Mouse (Mus musculus): Measurements from ENCODE around the gene Fhit. TPM values are rescaled to one million over a fixed set of nuclear protein-coding genes. Genes with fewer than 3 reads are reported as not detected.

Fhit gene
- polyA plus RNA-seq, 1 experiment from 2014 or later = 7.1 TPM

DNA sequence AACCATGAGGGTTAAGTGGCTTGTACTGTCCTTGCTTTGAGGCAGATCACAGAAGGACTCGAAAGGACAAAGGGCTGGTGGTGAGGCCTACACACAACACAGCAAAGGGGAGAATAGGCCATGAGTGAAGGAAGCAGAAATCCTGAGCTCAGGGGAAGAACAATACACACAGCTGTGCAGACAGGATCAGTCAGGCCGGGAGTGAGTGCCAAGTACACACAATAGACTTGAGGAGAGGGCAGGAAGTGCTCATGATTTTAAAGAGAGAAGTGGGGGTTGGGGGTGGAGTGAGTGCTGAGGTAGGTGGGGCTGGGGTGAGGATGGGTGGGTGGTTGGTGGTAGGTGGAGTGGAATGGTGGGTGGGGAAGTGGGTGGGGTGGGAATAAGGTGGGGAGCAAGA lies 635.0 kb downstream of the Fhit start:
- 0 out of 2 replicates have a peak, but pooled peaks have one; percentile 66 for ATAC-seq (ENCODE audit: insufficient read depth, low FRiP score)
- 33% methylated on average over 2 of the region's 2 CpGs for WGBS
- no peaks in the 10 kb centered on the region for H3K4me1 ChIP-seq (ENCODE audit: control insufficient read depth, insufficient read depth, low read length)

DNA sequence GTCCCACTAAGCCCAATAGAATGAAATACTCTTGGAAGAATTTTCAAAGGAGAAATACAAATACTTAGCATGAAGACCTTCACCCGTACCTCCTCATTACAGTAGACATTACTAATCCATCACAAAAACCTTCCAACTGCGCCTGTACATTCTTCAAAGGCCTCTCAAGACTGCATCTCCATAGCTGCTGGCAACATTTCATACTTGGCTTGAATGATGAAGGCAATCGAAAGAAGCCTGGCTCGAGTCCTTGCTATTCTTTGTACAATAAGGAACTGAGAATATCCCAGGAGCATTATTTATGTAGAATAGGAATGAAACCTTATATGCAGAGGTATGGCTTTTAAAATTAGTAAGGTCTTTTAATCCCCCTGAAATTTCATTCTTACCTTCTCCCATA lies 636.0 kb downstream of the Fhit start:
- no peak for ATAC-seq (ENCODE audit: insufficient read depth, low FRiP score)
- Histone ChIP-seq H3K36me3 (ENCODE audit: control insufficient read depth, insufficient read depth, low read length) (no peaks in the 10 kb centered on the region), H3K27me3 (ENCODE audit: control insufficient read depth, insufficient read depth, low read length) (no peaks in the 10 kb centered on the region), H3K27ac (ENCODE audit: low read length) (no peak overlapping the region), H3K4me3 (replicated peaks; ENCODE audit: low read length) (no peak overlapping the region), H3K4me1 (ENCODE audit: control insufficient read depth, insufficient read depth, low read length) (no peaks in the 10 kb centered on the region), H3K9me3 (replicated peaks; ENCODE audit: control insufficient read depth, low read length) (no peaks in the 10 kb centered on the region), H3K4me2 (ENCODE audit: low read depth, low read length) (no peak overlapping the region), H3K9ac (ENCODE audit: low read length) (no peak overlapping the region)
- WGBS = 74% methylated on average over 4 of the region's 4 CpGs

More for the DNA sequence above, 635.0 kb downstream of the Fhit start:
- Histone ChIP-seq H3K9me3 (replicated peaks; ENCODE audit: control insufficient read depth, low read length) (no peaks in the 10 kb centered on the region), H3K36me3 (ENCODE audit: control insufficient read depth, insufficient read depth, low read length) (no peaks in the 10 kb centered on the region), H3K27me3 (ENCODE audit: control insufficient read depth, insufficient read depth, low read length) (no peaks in the 10 kb centered on the region), H3K9ac (ENCODE audit: low read length) (no peak overlapping the region), H3K4me3 (replicated peaks; ENCODE audit: low read length) (no peak overlapping the region), H3K27ac (ENCODE audit: low read length) (peak overlapping the region; percentile 42; the same call in 1 of the 2 replicates), H3K4me2 (ENCODE audit: low read depth, low read length) (no peak overlapping the region)

DNA sequence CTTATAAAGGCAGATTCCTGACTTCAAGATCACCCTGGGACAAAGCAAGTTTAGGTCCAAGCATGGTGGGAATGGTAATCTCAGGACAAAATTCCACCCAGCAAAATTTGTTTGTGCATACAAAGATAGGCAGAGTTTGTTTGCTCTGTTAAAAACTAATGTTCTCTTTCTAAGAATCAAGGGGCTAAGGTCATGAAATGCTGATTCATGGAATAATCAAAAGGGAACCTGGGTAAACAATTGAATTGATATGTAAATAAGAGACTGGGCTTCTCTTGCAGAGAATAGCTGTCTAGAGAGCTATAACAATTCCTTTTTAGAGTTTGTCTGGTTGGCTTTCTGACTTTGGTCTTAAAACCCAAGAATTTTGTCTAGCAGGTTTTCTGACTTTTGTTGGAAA lies 647.8 kb downstream of the Fhit start:
- H3K4me3 ChIP-seq (replicated peaks; ENCODE audit: low read length) = no peak overlapping the region
- no peaks in the 10 kb centered on the region for H3K27me3 ChIP-seq (ENCODE audit: control insufficient read depth, insufficient read depth, low read length)
- H3K9ac ChIP-seq (ENCODE audit: low read length) = no peak overlapping the region
- no peak overlapping the region for H3K4me2 ChIP-seq (ENCODE audit: low read depth, low read length)
- H3K27ac ChIP-seq (ENCODE audit: low read length) = no peak overlapping the region
- no peaks in the 10 kb centered on the region for H3K9me3 ChIP-seq (replicated peaks; ENCODE audit: control insufficient read depth, low read length)
- no peaks in the 10 kb centered on the region for H3K4me1 ChIP-seq (ENCODE audit: control insufficient read depth, insufficient read depth, low read length)
- no peaks in the 10 kb centered on the region for H3K36me3 ChIP-seq (ENCODE audit: control insufficient read depth, insufficient read depth, low read length)
- ATAC-seq (ENCODE audit: insufficient read depth, low FRiP score) = no peak

DNA sequence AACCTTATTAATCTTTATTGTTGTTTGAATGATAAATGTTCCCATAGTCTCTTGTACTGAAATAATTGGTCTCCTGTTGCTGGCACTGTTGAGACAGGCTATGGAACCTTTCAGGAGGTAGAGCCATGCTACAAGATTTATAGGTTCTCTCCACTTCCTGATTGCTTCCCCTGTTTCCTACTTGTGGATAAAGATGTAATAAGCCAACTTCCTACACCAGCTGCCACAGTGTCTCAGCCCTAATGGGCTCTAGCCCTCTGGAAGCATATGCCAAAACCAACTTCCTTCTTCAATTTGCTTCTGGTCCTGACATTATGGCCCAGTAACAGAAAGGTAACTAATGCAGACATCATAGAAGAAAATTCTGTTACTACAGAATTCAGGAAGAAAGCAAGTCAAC lies 652.6 kb downstream of the Fhit start:
- Histone ChIP-seq H3K4me1 (ENCODE audit: control insufficient read depth, insufficient read depth, low read length) (no peaks in the 10 kb centered on the region), H3K27ac (ENCODE audit: low read length) (no peak overlapping the region), H3K9ac (ENCODE audit: low read length) (no peak overlapping the region), H3K4me2 (ENCODE audit: low read depth, low read length) (no peak overlapping the region), H3K27me3 (ENCODE audit: control insufficient read depth, insufficient read depth, low read length) (no peaks in the 10 kb centered on the region), H3K36me3 (ENCODE audit: control insufficient read depth, insufficient read depth, low read length) (no peaks in the 10 kb centered on the region), H3K9me3 (replicated peaks; ENCODE audit: control insufficient read depth, low read length) (no peaks in the 10 kb centered on the region), H3K4me3 (replicated peaks; ENCODE audit: low read length) (no peak overlapping the region)
- ATAC-seq (ENCODE audit: insufficient read depth, low FRiP score) = no peak

DNA sequence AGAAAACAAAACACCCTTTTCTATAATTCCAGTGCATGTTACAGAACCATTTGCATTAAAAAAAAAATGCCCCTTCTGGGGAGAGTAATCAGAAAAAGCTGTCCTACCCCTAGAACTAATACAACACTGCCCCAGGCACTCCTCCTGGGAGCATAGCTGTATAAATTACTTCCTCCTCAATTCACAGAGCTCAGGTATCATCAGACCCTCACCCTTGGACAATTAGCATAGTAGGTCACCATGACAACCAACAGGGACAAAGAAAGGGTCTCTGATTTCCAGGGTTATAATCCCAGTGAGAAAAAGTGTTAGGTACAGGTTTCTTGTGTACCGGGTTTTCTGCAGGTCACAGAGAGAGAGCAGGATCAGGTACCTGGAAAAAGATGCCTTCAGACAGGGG lies 654.3 kb downstream of the Fhit start:
- H3K27ac ChIP-seq (ENCODE audit: low read length) = no peak overlapping the region
- ATAC-seq (ENCODE audit: insufficient read depth, low FRiP score) = no peak
- H3K4me3 ChIP-seq (replicated peaks; ENCODE audit: low read length) = no peak overlapping the region
- no peak overlapping the region for H3K4me2 ChIP-seq (ENCODE audit: low read depth, low read length)
- H3K9ac ChIP-seq (ENCODE audit: low read length) = no peak overlapping the region
- no peaks in the 10 kb centered on the region for H3K27me3 ChIP-seq (ENCODE audit: control insufficient read depth, insufficient read depth, low read length)
- no peaks in the 10 kb centered on the region for H3K9me3 ChIP-seq (replicated peaks; ENCODE audit: control insufficient read depth, low read length)
- H3K4me1 ChIP-seq (ENCODE audit: control insufficient read depth, insufficient read depth, low read length) = no peaks in the 10 kb centered on the region
- no peaks in the 10 kb centered on the region for H3K36me3 ChIP-seq (ENCODE audit: control insufficient read depth, insufficient read depth, low read length)
- 58% methylated on average over 1 of the region's 1 CpGs for WGBS

DNA sequence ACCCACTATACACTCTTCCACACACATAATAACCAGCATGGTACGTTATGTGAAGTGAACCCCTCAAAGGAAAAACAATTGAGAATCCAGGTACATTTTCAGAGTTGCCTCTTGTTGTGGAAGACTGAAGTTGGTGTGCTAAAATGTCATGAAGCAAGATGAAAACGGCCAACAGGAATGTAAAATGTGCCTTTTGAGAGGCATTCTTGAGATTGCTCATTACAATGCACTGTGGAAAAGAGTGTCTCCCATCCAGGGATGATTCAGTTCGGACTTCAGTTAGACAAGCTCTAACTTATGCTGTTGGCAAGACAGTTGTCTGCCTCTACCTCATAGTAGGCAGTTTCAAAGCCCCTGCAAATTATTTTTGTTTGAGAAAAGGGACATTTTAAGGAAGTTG lies 676.0 kb downstream of the Fhit start:
- WGBS = 80% methylated on average over 3 of the region's 3 CpGs
- Histone ChIP-seq H3K9ac (ENCODE audit: low read length) (no peak overlapping the region), H3K36me3 (ENCODE audit: control insufficient read depth, insufficient read depth, low read length) (no peaks in the 10 kb centered on the region), H3K4me2 (ENCODE audit: low read depth, low read length) (no peak overlapping the region), H3K4me3 (replicated peaks; ENCODE audit: low read length) (no peak overlapping the region), H3K27ac (ENCODE audit: low read length) (no peak overlapping the region), H3K27me3 (ENCODE audit: control insufficient read depth, insufficient read depth, low read length) (no peaks in the 10 kb centered on the region), H3K4me1 (ENCODE audit: control insufficient read depth, insufficient read depth, low read length) (no peaks in the 10 kb centered on the region), H3K9me3 (replicated peaks; ENCODE audit: control insufficient read depth, low read length) (no peaks in the 10 kb centered on the region)
- ATAC-seq (ENCODE audit: insufficient read depth, low FRiP score) = no peak

DNA sequence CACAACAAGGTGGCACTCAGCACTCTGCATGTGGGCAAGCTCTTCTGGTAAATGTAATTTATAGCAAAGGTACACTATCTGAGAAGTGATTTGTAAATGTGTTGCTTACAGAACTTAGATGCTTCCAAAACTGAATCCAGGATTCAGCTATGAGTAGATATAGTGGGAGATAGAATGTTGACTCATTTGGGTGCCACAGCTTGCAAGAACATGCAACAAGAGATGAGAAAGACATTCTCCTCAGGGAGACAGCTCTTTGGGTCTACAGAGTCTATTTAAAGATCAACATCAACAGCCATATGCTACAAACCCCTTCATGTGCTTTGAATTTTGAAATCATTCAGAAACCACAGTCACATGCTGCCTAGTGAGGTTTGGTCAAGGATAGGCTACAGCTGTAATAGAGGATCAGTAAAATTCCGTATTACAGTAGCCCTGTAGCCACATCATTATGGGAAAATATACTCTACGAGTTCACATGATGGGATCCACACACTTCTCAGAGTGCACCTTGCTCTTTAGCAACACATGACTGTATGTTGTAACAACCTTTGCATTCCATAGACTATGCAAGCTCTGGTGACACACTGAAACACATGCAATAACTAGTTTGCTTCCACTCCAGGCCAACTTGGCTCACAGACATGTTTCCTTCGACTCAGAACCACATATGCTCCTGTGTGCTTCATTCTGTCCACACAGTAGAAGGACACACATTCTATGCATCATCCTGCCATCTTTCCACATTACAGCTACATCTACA lies 678.8 kb downstream of the Fhit start:
- Histone ChIP-seq H3K4me2 (ENCODE audit: low read depth, low read length) (no peak overlapping the region), H3K36me3 (ENCODE audit: control insufficient read depth, insufficient read depth, low read length) (no peaks in the 10 kb centered on the region), H3K9me3 (replicated peaks; ENCODE audit: control insufficient read depth, low read length) (no peaks in the 10 kb centered on the region), H3K27ac (ENCODE audit: low read length) (no peak overlapping the region), H3K9ac (ENCODE audit: low read length) (no peak overlapping the region), H3K4me3 (replicated peaks; ENCODE audit: low read length) (no peak overlapping the region), H3K4me1 (ENCODE audit: control insufficient read depth, insufficient read depth, low read length) (no peaks in the 10 kb centered on the region), H3K27me3 (ENCODE audit: control insufficient read depth, insufficient read depth, low read length) (no peaks in the 10 kb centered on the region)
- 85% methylated on average over 3 of the region's 3 CpGs for WGBS
- ATAC-seq (ENCODE audit: insufficient read depth, low FRiP score) = no peak

DNA sequence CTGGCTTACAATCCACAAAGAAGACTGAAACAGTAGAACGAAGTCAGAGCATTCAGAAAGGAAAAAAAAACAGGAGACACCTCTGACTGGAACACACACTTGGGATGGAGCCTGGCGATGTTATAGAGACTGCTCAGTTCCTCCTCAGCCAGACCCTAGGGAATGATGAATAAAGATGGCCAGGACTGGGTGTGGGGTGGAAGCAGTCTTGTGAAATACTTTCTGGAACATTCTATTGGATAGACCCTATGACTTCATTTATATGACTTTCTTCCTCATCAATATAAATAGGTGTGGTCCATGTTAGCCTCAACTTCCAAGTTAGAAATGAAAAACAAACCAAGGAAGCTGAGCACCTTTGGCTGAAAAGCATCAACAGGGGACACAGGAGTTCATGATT lies 680.5 kb downstream of the Fhit start:
- no peak overlapping the region for H3K4me3 ChIP-seq (replicated peaks; ENCODE audit: low read length)
- no peak overlapping the region for H3K27ac ChIP-seq (ENCODE audit: low read length)
- no peaks in the 10 kb centered on the region for H3K4me1 ChIP-seq (ENCODE audit: control insufficient read depth, insufficient read depth, low read length)
- no peak overlapping the region for H3K9ac ChIP-seq (ENCODE audit: low read length)
- no peak overlapping the region for H3K4me2 ChIP-seq (ENCODE audit: low read depth, low read length)
- no peaks in the 10 kb centered on the region for H3K27me3 ChIP-seq (ENCODE audit: control insufficient read depth, insufficient read depth, low read length)
- no peaks in the 10 kb centered on the region for H3K9me3 ChIP-seq (replicated peaks; ENCODE audit: control insufficient read depth, low read length)
- ATAC-seq (ENCODE audit: insufficient read depth, low FRiP score) = no peak
- WGBS = 68% methylated on average over 2 of the region's 2 CpGs
- no peaks in the 10 kb centered on the region for H3K36me3 ChIP-seq (ENCODE audit: control insufficient read depth, insufficient read depth, low read length)

DNA sequence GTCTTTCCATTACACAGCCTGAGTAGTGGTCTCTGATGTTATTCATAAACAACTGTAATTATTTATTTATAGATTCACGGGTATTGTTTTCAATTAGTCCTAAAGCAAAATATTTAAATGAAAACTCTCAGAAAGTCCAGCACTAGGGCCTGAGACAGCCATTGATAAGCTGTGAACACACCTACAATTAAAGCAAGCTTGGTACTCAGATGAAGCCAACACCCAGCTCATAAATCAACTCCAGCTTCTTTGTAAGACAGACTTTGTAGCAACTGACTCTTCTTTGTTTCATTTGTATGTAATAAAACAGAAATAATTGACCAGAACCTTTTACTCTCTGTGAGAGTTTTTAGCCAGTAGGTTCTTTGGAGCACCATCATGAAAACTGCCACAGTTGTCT lies 681.2 kb downstream of the Fhit start:
- Histone ChIP-seq H3K9me3 (replicated peaks; ENCODE audit: control insufficient read depth, low read length) (no peaks in the 10 kb centered on the region), H3K4me3 (replicated peaks; ENCODE audit: low read length) (no peak overlapping the region), H3K36me3 (ENCODE audit: control insufficient read depth, insufficient read depth, low read length) (no peaks in the 10 kb centered on the region), H3K27me3 (ENCODE audit: control insufficient read depth, insufficient read depth, low read length) (no peaks in the 10 kb centered on the region), H3K4me2 (ENCODE audit: low read depth, low read length) (no peak overlapping the region), H3K4me1 (ENCODE audit: control insufficient read depth, insufficient read depth, low read length) (no peaks in the 10 kb centered on the region), H3K27ac (ENCODE audit: low read length) (no peak overlapping the region), H3K9ac (ENCODE audit: low read length) (no peak overlapping the region)
- no peak for ATAC-seq (ENCODE audit: insufficient read depth, low FRiP score)
- WGBS = 54% methylated on average over 1 of the region's 1 CpGs
